In genomic region chr14:25707691-25708181, GRCm38 (mm10) we compare ENCODE assay signal across 9 mouse cellular contexts. TPM values are rescaled to one million over a fixed set of nuclear protein-coding genes. Genes with fewer than 3 reads are reported as not detected.
DNase-seq lines count a peak whose midpoint lies in the region; ATAC-seq lines count a peak whose summit lies in the region.
"Had no signal": no experiment of that assay in that cellular context is flagged by ENCODE, and none has a peak within 500 bp of the region (broad histone marks: within the 10 kb centered on the region; RNA-seq: fewer than 3 reads in every experiment).

No protein-coding gene starts in this region.

- no peak for ATAC-seq in kidney, embryonic 14.5 days (ENCODE audit: low FRiP score, low TSS enrichment)
- peak; percentile 66 to 75; a peak in 3 of 4 replicates for ATAC-seq in hematopoietic stem cell, adult 5-6 weeks (replicated peaks in 1 of 2; ENCODE audit: insufficient read depth in 1 of 2, low FRiP score in 2 of 2, low TSS enrichment in 1 of 2, low read depth in 1 of 2, poor library complexity in 2 of 2, severe bottlenecking in 2 of 2)

- H3K36me3 ChIP-seq in kidney, embryonic 14.5 days (ENCODE audit: control insufficient read depth, insufficient read depth, low read length) = no peaks in the 10 kb centered on the region
- H3K36me3 ChIP-seq: neural tube, embryonic 12.5 days had no signal

- H3K27me3 ChIP-seq in kidney, embryonic 14.5 days (ENCODE audit: control insufficient read depth, insufficient read depth, low read length) = no peaks in the 10 kb centered on the region
- H3K27me3 ChIP-seq: neural tube, embryonic 12.5 days had no signal

- no peak overlapping the region for H3K4me2 ChIP-seq in kidney, embryonic 14.5 days (replicated peaks; ENCODE audit: low read depth, low read length)
- H3K4me2 ChIP-seq: neural tube, embryonic 12.5 days had no signal

- no peaks in the 10 kb centered on the region for H3K9me3 ChIP-seq in kidney, embryonic 14.5 days (ENCODE audit: control insufficient read depth, low read length)
- H3K9me3 ChIP-seq: neural tube, embryonic 12.5 days had no signal

- DNase-seq in kidney, adult 18-20 months = peak; percentile 55
- DNase-seq in T-cell, adult 2 months (ENCODE audit: low spot score) = peak; percentile 39
- DNase-seq in forelimb bud, embryonic 11.5 days (ENCODE audit: low read depth, low spot score) = peak; percentile 64
- DNase-seq in left cerebral cortex, postnatal 36 days (ENCODE audit: low spot score in 2 of 2) = peak; percentile 51 to 58
- peak; percentile 27 for DNase-seq in retina, postnatal 7 days (ENCODE audit: low read depth, low spot score)
- DNase-seq in cerebellum, adult 9-10 months = no peak

- H3K4me1 ChIP-seq in kidney, embryonic 14.5 days (ENCODE audit: control insufficient read depth, insufficient read depth, low read length) = peaks cover 45% of the 10 kb centered on the region

- 57% methylated on average over 5 of the region's 5 CpGs for WGBS in kidney, embryonic 14.5 days

- no peak overlapping the region for H3K27ac ChIP-seq in kidney, embryonic 14.5 days (ENCODE audit: low read depth, low read length)
- H3K27ac ChIP-seq: neural tube, embryonic 12.5 days had no signal

- no peak overlapping the region for H3K4me3 ChIP-seq in kidney, embryonic 14.5 days (ENCODE audit: low read length)
- H3K4me3 ChIP-seq: neural tube, embryonic 12.5 days had no signal

- intact Hi-C loops in left cerebral cortex, postnatal 36 days (cut with DNase I) = no loop called here

- no peak overlapping the region for H3K9ac ChIP-seq in kidney, embryonic 14.5 days (ENCODE audit: low read depth, low read length)
- H3K9ac ChIP-seq: neural tube, embryonic 12.5 days had no signal

RNA-seq across cellular contexts. Expression of gene Ppif, which starts 13.8 kb away (rescaled TPM):
- polyA plus RNA-seq in kidney, embryonic 14.5 days (2014; fragmentation: Nextera tagmentation; extraction: Ambion mirVana) = 44.4 and 46.6 TPM in 2 replicates
- 29.5 and 40.3 TPM in 2 replicates for total RNA-seq in hematopoietic stem cell, adult 5-6 weeks (2017)
- total RNA-seq in left cerebral cortex, postnatal 36 days (2021) = 10 to 100 TPM; 21.2 to 25.0 TPM
